Mouse (Mus musculus): ENCODE results near the gene Dnajc12. TPM values are rescaled to one million over a fixed set of nuclear protein-coding genes. Genes with fewer than 3 reads are reported as not detected.
A peak's percentile ranks its signal among the peaks of the same experiment; 100 is the strongest.
"Not testable (repeated sequence)": the region's sequence is repeated elsewhere in the genome, so short reads cannot be mapped to it uniquely, and the experiment has no call there.

The Dnajc12 gene
- polyA plus RNA-seq, 1 experiment, result 70.7 TPM

GRCm38 (mm10) chr10:63368041-63368440 lies 14.2 kb upstream of the Dnajc12 start:
- Histone ChIP-seq H3K27ac (ENCODE audit: insufficient read depth, low read depth, low read length) (no peak overlapping the region), H3K4me3 (ENCODE audit: insufficient read depth, low read depth, low read length) (no peak overlapping the region), H3K27me3 (replicated peaks; ENCODE audit: control insufficient read depth, insufficient read depth, low read length) (no peaks in the 10 kb centered on the region), H3K4me1 (ENCODE audit: control insufficient read depth, insufficient read depth, low read length) (no peaks in the 10 kb centered on the region), H3K36me3 (ENCODE audit: control insufficient read depth, insufficient read depth, low read length) (no peaks in the 10 kb centered on the region)
- WGBS, result 70% methylated on average over 3 of the region's 3 CpGs
- no peak for DNase-seq
- TF ChIP-seq POLR2A (IDR thresholded peaks at IDR 0.05; ENCODE audit: low read depth, low read length) (no peak), CTCF (conservative IDR thresholded peaks at IDR 0.05; ENCODE audit: insufficient read depth, insufficient read length, low read depth, low read length) (no peak)

DNA sequence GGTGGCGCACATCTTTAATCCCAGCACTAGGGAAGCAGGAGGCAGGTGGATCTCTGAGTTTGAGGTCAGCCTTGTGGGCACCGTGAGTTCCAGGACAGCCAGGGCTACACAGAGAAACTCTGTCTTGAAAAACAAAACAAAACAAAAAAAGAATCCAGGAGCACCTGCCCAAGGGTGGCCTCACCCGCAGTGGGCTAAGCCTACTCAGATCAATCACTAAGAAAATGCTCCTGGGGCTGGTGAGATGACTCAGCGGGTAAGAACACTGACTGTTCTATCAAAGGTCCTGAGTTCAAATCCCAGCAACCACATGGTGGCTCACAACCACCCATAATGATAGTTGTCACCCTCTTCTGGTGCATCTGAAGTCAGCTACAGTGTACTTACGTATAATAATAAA lies 5.9 kb upstream of the Dnajc12 start:
- Histone ChIP-seq H3K4me3 (ENCODE audit: insufficient read depth, low read depth, low read length) (no peak overlapping the region), H3K36me3 (ENCODE audit: control insufficient read depth, insufficient read depth, low read length) (no peaks in the 10 kb centered on the region), H3K27ac (ENCODE audit: insufficient read depth, low read depth, low read length) (no peak overlapping the region), H3K4me1 (ENCODE audit: control insufficient read depth, insufficient read depth, low read length) (no peaks in the 10 kb centered on the region), H3K27me3 (replicated peaks; ENCODE audit: control insufficient read depth, insufficient read depth, low read length) (no peaks in the 10 kb centered on the region)
- WGBS, result 91% methylated on average over 5 of the region's 5 CpGs
- DNase-seq, result no peak
- no peak for TF ChIP-seq CTCF (conservative IDR thresholded peaks at IDR 0.05; ENCODE audit: insufficient read depth, insufficient read length, low read depth, low read length)
- TF ChIP-seq POLR2A (IDR thresholded peaks at IDR 0.05; ENCODE audit: low read depth, low read length), result no peak

DNA sequence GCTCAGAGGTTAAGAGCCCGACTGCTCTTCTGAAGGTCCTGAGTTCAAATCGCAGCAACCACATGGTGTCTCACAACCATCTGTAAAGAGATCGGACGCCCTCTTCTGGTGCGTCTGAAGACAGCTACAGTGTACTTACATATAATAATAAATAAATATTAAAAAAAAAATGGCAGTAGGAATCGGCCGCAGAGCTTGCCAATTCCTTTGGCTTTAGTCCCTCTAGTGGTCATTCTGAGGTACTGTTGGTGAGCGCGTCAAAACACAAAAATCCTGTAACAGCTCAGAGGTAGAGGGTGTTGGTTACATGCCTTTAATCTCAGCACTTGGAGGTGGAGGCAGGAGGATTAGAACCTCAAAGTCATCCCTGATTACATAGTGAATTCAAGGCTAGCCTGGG lies 4.8 kb upstream of the Dnajc12 start:
- Histone ChIP-seq H3K27me3 (replicated peaks; ENCODE audit: control insufficient read depth, insufficient read depth, low read length) (no peaks in the 10 kb centered on the region), H3K4me1 (ENCODE audit: control insufficient read depth, insufficient read depth, low read length) (no peaks in the 10 kb centered on the region), H3K36me3 (ENCODE audit: control insufficient read depth, insufficient read depth, low read length) (no peaks in the 10 kb centered on the region), H3K27ac (ENCODE audit: insufficient read depth, low read depth, low read length) (no peak overlapping the region), H3K4me3 (ENCODE audit: insufficient read depth, low read depth, low read length) (no peak overlapping the region)
- peak; percentile 71 for DNase-seq
- 16% methylated on average over 9 of the region's 9 CpGs for WGBS
- TF ChIP-seq CTCF (conservative IDR thresholded peaks at IDR 0.05; ENCODE audit: insufficient read depth, insufficient read length, low read depth, low read length), result peak; percentile 59
- TF ChIP-seq POLR2A (IDR thresholded peaks at IDR 0.05; ENCODE audit: low read depth, low read length), result no peak

DNA sequence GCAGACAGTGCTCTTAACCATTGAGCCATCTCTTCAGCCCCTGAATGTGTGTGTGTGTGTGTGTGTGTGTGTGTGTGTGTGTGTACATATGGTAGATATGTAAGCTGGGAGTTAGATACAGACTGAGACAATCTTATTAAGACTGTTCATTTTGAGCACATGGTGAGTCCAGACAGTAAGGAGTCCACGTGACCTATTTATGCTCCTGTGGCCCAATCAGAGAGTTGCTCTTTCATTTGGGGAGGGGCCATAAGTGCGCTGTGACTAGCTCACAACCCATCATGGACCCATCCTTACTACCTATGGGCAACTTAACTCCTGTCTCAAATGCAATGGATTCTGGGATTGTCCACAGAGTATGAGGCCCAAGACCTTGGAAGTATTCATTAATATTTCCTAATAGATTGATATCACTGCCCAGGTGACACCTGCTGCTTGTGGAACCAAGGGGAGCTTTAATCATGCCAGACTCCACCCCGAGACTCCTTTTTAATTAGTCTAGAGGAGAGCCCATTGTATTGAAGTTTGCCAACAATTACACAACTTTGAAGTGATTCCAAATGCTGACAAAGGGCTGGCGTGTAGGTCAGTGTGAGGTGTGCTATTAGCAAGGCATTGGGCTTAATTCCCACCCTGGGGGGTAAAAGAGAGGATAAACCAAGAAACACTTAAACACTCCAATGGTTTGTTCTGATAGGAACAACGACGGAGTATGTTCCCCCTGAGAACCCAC lies 3.1 kb upstream of the Dnajc12 start:
- Histone ChIP-seq H3K4me1 (ENCODE audit: control insufficient read depth, insufficient read depth, low read length) (no peaks in the 10 kb centered on the region), H3K4me3 (ENCODE audit: insufficient read depth, low read depth, low read length) (no peak overlapping the region), H3K27me3 (replicated peaks; ENCODE audit: control insufficient read depth, insufficient read depth, low read length) (no peaks in the 10 kb centered on the region), H3K27ac (ENCODE audit: insufficient read depth, low read depth, low read length) (no peak overlapping the region), H3K36me3 (ENCODE audit: control insufficient read depth, insufficient read depth, low read length) (no peaks in the 10 kb centered on the region)
- 63% methylated on average over 6 of the region's 6 CpGs for WGBS
- TF ChIP-seq POLR2A (IDR thresholded peaks at IDR 0.05; ENCODE audit: low read depth, low read length) (no peak), CTCF (conservative IDR thresholded peaks at IDR 0.05; ENCODE audit: insufficient read depth, insufficient read length, low read depth, low read length) (no peak)
- no peak for DNase-seq

DNA sequence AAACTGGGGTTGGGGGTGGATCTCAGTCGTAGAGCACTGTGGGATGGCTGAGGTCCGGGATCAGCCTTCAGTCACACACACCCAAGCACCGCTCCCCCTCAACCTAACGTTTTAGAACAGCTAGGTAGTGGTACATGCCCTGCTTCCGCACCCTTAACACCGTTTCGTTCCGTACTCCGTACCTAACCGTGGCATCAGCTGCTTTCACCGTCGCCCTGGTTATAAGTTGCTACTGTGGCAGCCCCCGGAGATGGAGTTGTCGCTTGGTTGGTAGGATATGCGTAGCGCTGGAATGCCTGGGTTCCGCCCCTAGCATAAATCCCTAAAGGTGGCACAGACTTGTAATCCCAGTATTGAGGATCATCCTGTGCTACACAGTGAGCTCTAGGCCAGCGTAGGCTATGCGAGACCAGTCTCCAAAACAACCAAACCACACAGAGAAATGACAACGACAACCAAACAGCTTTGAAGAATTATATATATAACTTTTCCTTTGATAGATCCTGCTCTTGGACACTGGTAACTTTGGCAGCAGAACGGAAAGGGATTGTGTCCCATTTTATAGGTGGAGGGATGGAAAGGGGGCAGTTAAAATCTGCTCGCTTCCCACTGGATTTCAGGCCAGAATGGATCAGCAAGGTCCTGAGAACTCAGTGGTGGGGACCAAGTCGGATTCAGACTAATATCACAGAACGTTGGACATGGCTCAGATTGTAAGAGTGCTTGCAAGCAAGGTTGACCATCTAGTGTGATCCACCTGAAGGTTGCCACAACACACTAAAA lies 554 bp upstream of the Dnajc12 start, which contains the start of gene Sirt1:
TSS of gene Sirt1 (minus strand) at position 207 of the 783 bp plus-strand sequence.
- Histone ChIP-seq H3K36me3 (ENCODE audit: control insufficient read depth, insufficient read depth, low read length) (no peaks in the 10 kb centered on the region), H3K27me3 (replicated peaks; ENCODE audit: control insufficient read depth, insufficient read depth, low read length) (no peaks in the 10 kb centered on the region), H3K27ac (ENCODE audit: insufficient read depth, low read depth, low read length) (peak within 1 kb of the TSS; percentile 81), H3K4me3 (ENCODE audit: insufficient read depth, low read depth, low read length) (peak within 1 kb of the TSS; percentile 84), H3K4me1 (ENCODE audit: control insufficient read depth, insufficient read depth, low read length) (no peaks in the 10 kb centered on the region)
- 4% methylated on average over 24 of the region's 24 CpGs for WGBS
- DNase-seq, result no peak
- TF ChIP-seq POLR2A (IDR thresholded peaks at IDR 0.05; ENCODE audit: low read depth, low read length) (no peak), CTCF (conservative IDR thresholded peaks at IDR 0.05; ENCODE audit: insufficient read depth, insufficient read length, low read depth, low read length) (no peak)

- H3K4me1 ChIP-seq (ENCODE audit: control insufficient read depth, insufficient read depth, low read length); H3K4me3 ChIP-seq (ENCODE audit: insufficient read depth, low read depth, low read length); H3K27ac ChIP-seq (ENCODE audit: insufficient read depth, low read depth, low read length); H3K36me3 ChIP-seq (ENCODE audit: control insufficient read depth, insufficient read depth, low read length); DNase-seq; H3K27me3 ChIP-seq (replicated peaks; ENCODE audit: control insufficient read depth, insufficient read depth, low read length): not testable (repeated sequence)
- WGBS, result 22% methylated on average over 5 of the region's 5 CpGs
These were observed 3.7 kb downstream of the Dnajc12 start for GRCm38 (mm10) chr10:63385897-63386296.

DNA sequence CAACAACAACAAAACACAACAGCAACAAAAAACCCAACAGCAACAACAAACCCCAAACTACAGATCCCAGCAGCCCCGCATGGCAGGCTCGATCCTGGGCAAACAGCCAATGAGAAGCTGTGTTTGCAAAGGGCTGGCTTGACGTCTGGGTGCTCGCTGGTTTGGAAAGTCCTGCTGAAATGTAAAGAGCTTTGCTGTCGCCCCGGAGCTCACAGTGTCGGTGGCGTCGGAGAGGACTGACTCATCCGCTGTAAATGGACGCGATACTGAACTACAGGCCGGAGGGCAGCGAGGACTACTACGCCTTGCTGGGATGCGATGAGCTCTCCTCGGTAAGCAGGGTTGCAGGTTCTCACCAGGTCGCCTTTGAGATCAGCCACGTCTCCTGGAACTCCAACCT lies 4.2 kb downstream of the Dnajc12 start:
- Histone ChIP-seq H3K4me3 (ENCODE audit: insufficient read depth, low read depth, low read length) (peak overlapping the region; percentile 61), H3K27me3 (replicated peaks; ENCODE audit: control insufficient read depth, insufficient read depth, low read length) (no peaks in the 10 kb centered on the region), H3K4me1 (ENCODE audit: control insufficient read depth, insufficient read depth, low read length) (peaks cover 8% of the 10 kb centered on the region), H3K27ac (ENCODE audit: insufficient read depth, low read depth, low read length) (peak overlapping the region; percentile 28; the same call in 1 of the 2 replicates), H3K36me3 (ENCODE audit: control insufficient read depth, insufficient read depth, low read length) (no peaks in the 10 kb centered on the region)
- peak; percentile 94 for DNase-seq
- peak; percentile 71 for TF ChIP-seq POLR2A (IDR thresholded peaks at IDR 0.05; ENCODE audit: low read depth, low read length)
- no peak for TF ChIP-seq CTCF (conservative IDR thresholded peaks at IDR 0.05; ENCODE audit: insufficient read depth, insufficient read length, low read depth, low read length)
- under 1% methylated on average over 19 of the region's 19 CpGs for WGBS
